Mouse (Mus musculus): ENCODE data around the gene Katnal1.

DNA sequence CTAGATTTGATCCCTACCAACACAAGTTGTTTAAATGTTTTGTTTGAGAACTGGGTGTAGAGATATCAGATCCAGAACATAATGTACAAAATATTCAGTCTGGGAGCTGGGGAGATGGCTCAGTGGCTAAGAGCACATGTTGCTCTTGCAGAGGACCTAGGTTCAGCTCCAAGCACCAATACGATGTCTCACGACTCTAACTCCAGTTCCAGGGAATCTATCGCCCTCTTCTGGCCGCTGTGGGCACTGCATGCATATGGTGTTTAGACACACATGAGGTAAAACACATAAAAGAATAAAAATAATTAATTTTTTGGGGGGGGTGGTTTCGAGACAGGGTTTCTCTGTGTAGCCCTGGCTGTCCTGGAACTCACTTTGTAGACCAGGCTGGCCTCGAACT is 23.3 kb upstream of the Katnal1 start:
- TF ChIP-seq MYOD1 (IDR thresholded peaks at IDR 0.05; ENCODE audit: control insufficient read depth, insufficient read length, low read depth) (no peak), CTCF (IDR thresholded peaks at IDR 0.05; ENCODE audit: control insufficient read depth, insufficient read depth, insufficient read length) (peak; percentile 17), FOSL1 (IDR thresholded peaks at IDR 0.05; ENCODE audit: insufficient read depth, low read length, poor library complexity, severe bottlenecking) (no peak), CEBPB (IDR thresholded peaks at IDR 0.05; ENCODE audit: low read depth) (no peak), MAX (IDR thresholded peaks at IDR 0.05) (no peak)
